Mouse (Mus musculus) intestine, embryonic 15.5 days (tissue): ENCODE measurements around the gene Ethe1. TPM values are rescaled to one million over a fixed set of nuclear protein-coding genes. Genes with fewer than 3 reads are reported as not detected.

Experiments used
- ATAC-seq: fragments of 200-750 bp; cut with Nextera tagmentation; 2 replicates; pipeline ENCODE4 v1.8.0; 2017; ENCODE audit warnings: moderate TSS enrichment, moderate library complexity
- H3K27ac ChIP-seq: fragments of 300-500 bp; sonication (generic); 2 replicates; pipeline ENCODE4 v1.5.1; 2015; ENCODE audit warnings: mild to moderate bottlenecking, inconsistent platforms
- H3K27me3 ChIP-seq: fragments of 300-500 bp; sonication (generic); replicated peaks from 2 replicates; pipeline ENCODE4 v1.6.1; 2015; ENCODE audit warnings: inconsistent platforms
- H3K36me3 ChIP-seq: fragments of 300-500 bp; sonication (generic); 2 replicates; pipeline ENCODE4 v1.6.1; 2015; ENCODE audit warnings: inconsistent platforms
- H3K4me1 ChIP-seq: fragments of 300-500 bp; sonication (generic); replicated peaks from 2 replicates; pipeline ENCODE4 v1.6.1; 2015; ENCODE audit warnings: inconsistent platforms
- H3K4me2 ChIP-seq: fragments of 300-500 bp; sonication (generic); replicated peaks from 2 replicates; pipeline ENCODE4 v1.6.1; 2015; ENCODE audit warnings: mild to moderate bottlenecking, inconsistent platforms
- H3K4me3 ChIP-seq: fragments of 300-500 bp; sonication (generic); replicated peaks from 2 replicates; pipeline ENCODE4 v1.5.1; 2015; ENCODE audit warnings: inconsistent platforms
- H3K9ac ChIP-seq: fragments of 300-500 bp; sonication (generic); 2 replicates; pipeline ENCODE4 v1.6.1; 2015; ENCODE audit warnings: inconsistent platforms
- H3K9me3 ChIP-seq: fragments of 300-500 bp; sonication (generic); 2 replicates; pipeline ENCODE4 v1.6.1; 2016; ENCODE audit warnings: inconsistent platforms
- WGBS: fragments of 180-500 bp; shearing (Covaris S2); methylation state at CpG from one replicate; pipeline ENCODE4 v1.1.7; 2015; 5-methylcytosine and 5-hydroxymethylcytosine counted together
- polyA plus RNA-seq: library from polyadenylated mRNA; unstranded; fragments of >200 nt; fragmentation: Nextera tagmentation; extraction: Ambion mirVana; gene quantifications from 2 replicates; pipeline ENCODE4 v1.2.1, GENCODE M21; 2015

The Ethe1 gene
- polyA plus RNA-seq, 1 experiment from 2014 or later = 36.7 TPM

DNA sequence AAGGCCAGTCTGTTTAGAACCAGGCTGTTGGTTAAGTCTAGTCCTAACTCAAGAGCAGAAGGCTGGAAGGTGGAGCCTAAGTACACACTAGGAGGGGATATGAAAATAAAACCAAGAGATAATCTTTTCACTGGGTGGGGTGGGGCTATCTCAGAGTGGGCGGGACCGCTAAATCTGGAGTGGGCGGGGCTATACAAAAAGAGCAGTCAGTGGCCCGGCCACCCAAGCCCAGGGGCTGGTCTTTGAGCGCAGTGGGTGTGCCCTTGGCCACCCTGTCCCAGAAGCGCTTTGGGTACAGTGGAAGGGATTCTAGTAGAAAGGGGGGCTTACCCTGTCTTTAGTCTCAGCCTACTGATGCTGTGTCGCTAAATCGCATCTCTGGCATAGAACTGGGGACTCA is 515 bp upstream of the Ethe1 start:
- WGBS = 8% methylated on average over 8 of the region's 8 CpGs
- peaks cover 23% of the 10 kb centered on the region for H3K27me3 ChIP-seq
- H3K4me1 ChIP-seq = peaks cover 18% of the 10 kb centered on the region
- H3K36me3 ChIP-seq = no peaks in the 10 kb centered on the region
- peak overlapping the region; percentile 51 for H3K4me3 ChIP-seq
- peak; percentile 75 for ATAC-seq
- H3K9me3 ChIP-seq = no peaks in the 10 kb centered on the region
- peak overlapping the region; percentile 87 for H3K4me2 ChIP-seq
- H3K9ac ChIP-seq = peak overlapping the region; percentile 60; the same call in 1 of the 2 replicates
- H3K27ac ChIP-seq = no peak overlapping the region

DNA sequence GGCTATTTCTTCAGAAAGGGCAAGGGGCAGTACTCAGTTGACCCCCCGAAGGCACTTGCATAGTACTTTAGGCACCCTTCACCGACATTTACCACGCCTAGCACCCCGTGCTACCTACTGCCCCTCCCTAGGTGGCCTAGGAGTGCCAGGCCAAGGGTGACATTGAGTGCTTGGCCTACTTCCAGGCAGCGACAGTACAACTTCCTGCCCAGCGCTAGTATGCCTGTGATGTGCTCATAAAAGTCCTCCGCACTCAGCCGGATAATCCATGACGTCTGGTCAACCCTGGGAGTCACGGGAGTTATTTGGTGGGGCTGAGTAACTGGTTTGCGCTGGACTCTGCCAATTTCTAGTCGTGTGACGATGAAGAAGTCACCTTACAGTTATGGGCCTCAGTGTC is 993 bp downstream of the Ethe1 start:
- no peak overlapping the region for H3K27ac ChIP-seq
- peaks cover 23% of the 10 kb centered on the region for H3K27me3 ChIP-seq
- 67% methylated on average over 13 of the region's 13 CpGs for WGBS
- H3K4me1 ChIP-seq = peaks cover 20% of the 10 kb centered on the region
- peak; percentile 52; the same call in 1 of the 2 replicates for ATAC-seq
- H3K9me3 ChIP-seq = no peaks in the 10 kb centered on the region
- H3K36me3 ChIP-seq = no peaks in the 10 kb centered on the region
- no peak overlapping the region for H3K4me3 ChIP-seq
- no peak overlapping the region for H3K9ac ChIP-seq
- no peak overlapping the region for H3K4me2 ChIP-seq

DNA sequence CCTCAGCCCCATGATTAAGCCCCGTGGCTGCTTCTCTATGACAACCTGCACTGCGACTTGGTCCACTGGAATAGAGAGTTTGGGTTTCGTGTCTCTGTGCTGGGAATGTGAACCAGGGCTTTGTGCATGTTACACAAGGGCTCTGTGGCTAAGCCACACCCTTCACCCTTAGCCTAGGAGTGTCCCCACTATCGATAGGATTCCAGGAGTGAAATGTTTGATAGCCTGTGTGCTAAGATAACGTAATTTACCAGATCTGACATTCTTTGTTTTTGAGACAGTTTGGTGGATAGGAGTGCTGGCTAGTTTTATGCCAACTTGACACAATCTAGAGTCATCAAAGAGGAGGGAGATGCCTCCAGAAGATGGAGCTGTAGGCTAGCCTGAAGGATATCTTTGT is 4.4 kb downstream of the Ethe1 start:
- Histone ChIP-seq H3K4me3 (no peak overlapping the region), H3K4me1 (peaks cover 34% of the 10 kb centered on the region), H3K9me3 (no peaks in the 10 kb centered on the region), H3K4me2 (no peak overlapping the region), H3K9ac (no peak overlapping the region), H3K27ac (no peak overlapping the region), H3K36me3 (no peaks in the 10 kb centered on the region), H3K27me3 (no peaks in the 10 kb centered on the region)
- no peak for ATAC-seq
- 56% methylated on average over 5 of the region's 5 CpGs for WGBS

DNA sequence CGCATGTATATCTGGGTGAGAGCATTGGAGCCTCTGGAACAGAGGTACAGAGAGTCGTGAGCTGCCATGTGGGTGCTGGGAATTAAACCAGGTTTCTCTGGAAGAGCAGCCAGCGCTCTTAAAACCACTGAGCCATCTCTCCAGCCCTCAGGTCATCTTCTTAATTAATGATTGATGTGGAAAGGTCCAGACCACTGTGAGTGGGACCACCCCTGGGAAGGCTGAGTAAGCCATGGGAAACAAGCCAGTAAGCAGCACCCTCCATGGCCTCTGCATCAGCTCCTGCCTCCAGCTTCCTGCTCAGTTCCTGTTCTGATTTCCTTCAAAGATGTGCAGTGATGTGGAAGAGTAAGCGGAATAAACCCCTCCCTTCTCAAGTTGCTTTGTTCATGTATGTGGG is 4.8 kb downstream of the Ethe1 start:
- 63% methylated on average over 4 of the region's 4 CpGs for WGBS
- H3K36me3 ChIP-seq = no peaks in the 10 kb centered on the region
- H3K27ac ChIP-seq = no peak overlapping the region
- H3K27me3 ChIP-seq = no peaks in the 10 kb centered on the region
- peaks cover 30% of the 10 kb centered on the region for H3K4me1 ChIP-seq
- H3K4me3 ChIP-seq = no peak overlapping the region
- no peak overlapping the region for H3K9ac ChIP-seq
- ATAC-seq = no peak
- H3K4me2 ChIP-seq = no peak overlapping the region
- H3K9me3 ChIP-seq = no peaks in the 10 kb centered on the region

DNA sequence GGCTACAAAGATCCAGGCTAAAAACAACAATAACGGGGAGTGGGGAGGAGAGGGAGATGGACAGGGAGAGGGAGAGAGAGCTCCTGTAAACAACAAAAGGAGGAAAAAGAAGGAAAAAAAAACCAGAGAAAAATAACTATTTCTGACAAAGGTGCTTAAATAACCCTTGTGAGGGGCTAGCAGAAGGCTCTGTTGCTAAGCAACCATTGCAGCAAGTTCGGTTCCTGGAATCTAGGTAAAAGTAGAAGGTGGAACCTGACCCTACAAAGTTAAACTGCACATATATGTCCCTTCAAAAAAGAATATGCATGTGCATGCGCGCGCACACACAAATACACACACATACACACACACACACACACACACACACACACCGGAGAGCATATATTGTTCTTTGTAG is 5.4 kb downstream of the Ethe1 start:
- Histone ChIP-seq H3K27me3 (no peaks in the 10 kb centered on the region), H3K4me2 (no peak overlapping the region), H3K4me3 (no peak overlapping the region), H3K9me3 (no peaks in the 10 kb centered on the region), H3K27ac (no peak overlapping the region), H3K4me1 (peaks cover 24% of the 10 kb centered on the region), H3K9ac (no peak overlapping the region), H3K36me3 (no peaks in the 10 kb centered on the region)
- WGBS = 74% methylated on average over 6 of the region's 6 CpGs
- ATAC-seq = no peak

DNA sequence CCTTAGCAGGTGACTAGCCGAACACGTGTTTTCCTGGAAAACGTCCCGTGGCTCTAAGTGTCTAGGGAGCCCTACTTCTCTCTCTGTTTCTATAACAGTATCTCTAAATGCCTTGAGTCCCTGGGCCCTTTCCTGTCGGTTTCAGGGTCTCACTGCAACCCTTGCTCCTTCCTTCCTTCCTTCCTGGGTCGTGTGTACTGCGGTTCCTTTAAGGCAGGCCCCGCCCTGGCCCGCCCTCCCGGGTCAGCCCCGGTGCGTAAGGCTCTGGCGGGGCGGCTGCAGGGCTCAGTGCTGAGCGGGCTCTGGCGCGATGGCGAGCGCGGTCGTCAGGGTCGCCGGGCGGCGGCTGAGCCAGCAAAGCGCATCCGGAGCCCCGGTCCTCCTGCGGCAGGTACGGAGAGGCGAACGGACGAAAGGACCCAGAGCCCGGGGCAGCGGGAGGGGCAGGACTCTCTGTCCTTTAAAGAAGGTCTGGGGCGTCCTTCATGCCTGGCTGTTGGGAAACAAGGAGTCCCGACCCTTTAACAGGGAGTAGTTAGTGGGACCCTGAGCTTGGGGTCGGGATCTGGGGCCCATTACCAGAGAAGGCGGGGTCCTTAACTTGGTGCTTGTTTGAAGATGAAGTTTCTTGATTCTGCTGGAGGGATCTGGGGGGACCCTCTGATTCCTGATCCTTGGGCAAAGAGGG is 6.4 kb downstream of the Ethe1 start:
- Histone ChIP-seq H3K9me3 (no peaks in the 10 kb centered on the region), H3K36me3 (no peaks in the 10 kb centered on the region), H3K27ac (no peak overlapping the region), H3K4me3 (peak overlapping the region; percentile 56), H3K4me1 (peaks cover 19% of the 10 kb centered on the region), H3K4me2 (peak overlapping the region; percentile 80), H3K27me3 (no peaks in the 10 kb centered on the region), H3K9ac (peak overlapping the region; percentile 53)
- WGBS = 2% methylated on average over 39 of the region's 39 CpGs
- peak; percentile 95 for ATAC-seq

DNA sequence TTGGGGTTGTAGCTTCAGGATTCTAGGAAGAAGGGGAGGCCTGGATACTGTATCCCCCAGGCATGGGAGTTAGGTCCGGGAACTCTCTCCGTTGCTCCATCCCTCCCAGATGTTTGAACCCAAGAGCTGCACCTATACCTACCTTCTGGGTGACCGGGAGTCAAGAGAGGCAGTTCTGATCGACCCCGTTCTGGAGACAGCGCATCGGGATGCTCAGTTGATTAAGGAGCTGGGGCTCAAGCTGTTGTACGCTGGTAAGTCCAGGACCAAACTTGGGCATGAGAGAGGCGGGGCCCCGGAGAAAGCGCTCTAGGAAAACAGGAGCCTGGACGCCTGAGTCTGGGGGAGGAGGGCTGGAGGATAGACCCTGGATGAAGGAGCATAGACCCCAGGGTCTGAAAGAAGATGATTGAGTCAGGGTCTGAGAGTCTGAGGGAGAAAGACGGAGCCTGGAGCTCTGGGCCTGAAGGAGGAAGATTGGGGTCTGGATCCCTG is 7.0 kb downstream of the Ethe1 start:
- Histone ChIP-seq H3K4me2 (peak overlapping the region; percentile 80), H3K27ac (no peak overlapping the region), H3K4me3 (peak overlapping the region; percentile 56), H3K9me3 (no peaks in the 10 kb centered on the region), H3K4me1 (peaks cover 19% of the 10 kb centered on the region), H3K9ac (peak overlapping the region; percentile 53), H3K27me3 (no peaks in the 10 kb centered on the region), H3K36me3 (no peaks in the 10 kb centered on the region)
- 5% methylated on average over 13 of the region's 13 CpGs for WGBS
- no peak for ATAC-seq

DNA sequence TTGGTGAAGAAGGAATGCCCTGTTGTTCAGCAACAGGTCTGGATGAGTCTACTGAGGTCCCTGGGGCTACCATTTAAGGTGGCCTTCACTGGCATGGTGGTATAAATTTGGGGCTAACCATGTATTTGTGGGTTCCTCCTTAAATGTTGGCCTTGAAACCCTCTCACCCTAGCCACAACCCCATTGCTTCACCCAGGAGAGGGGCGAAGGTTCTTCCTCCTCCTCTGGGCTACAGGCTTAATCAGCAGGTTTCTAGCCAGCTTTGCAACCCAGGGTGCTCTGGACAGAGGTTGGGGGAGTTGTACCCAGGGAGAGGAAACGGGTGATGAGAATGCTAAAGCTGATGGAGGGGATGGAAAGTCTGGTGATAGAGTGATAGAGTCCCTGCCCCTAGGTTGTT is 8.1 kb downstream of the Ethe1 start:
- WGBS = 63% methylated on average over 2 of the region's 2 CpGs
- Histone ChIP-seq H3K27ac (no peak overlapping the region), H3K36me3 (no peaks in the 10 kb centered on the region), H3K9me3 (no peaks in the 10 kb centered on the region), H3K9ac (no peak overlapping the region), H3K4me1 (peaks cover 19% of the 10 kb centered on the region), H3K4me2 (peak overlapping the region; percentile 80), H3K27me3 (no peaks in the 10 kb centered on the region), H3K4me3 (no peak overlapping the region)
- ATAC-seq = no peak

DNA sequence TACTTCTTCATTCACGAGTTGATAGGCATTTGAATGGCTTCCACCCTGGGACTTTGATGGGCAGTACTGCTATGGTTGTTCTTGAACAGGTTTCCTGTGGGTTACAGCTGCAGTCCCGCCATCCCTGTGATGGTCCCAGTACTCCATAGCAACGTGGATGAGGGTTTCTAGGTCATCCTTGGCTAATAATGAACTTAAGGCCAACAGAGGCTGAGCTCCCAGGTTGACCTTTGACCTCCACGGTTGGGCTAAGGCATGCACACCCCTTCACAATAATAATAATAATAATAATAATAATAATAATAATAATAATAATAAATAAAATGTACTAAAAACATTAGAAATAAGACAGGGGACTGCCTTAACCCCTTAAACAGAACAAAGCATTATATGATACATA is 10.8 kb downstream of the Ethe1 start:
- no peaks in the 10 kb centered on the region for H3K27me3 ChIP-seq
- H3K4me1 ChIP-seq = peaks cover 19% of the 10 kb centered on the region
- no peak overlapping the region for H3K4me3 ChIP-seq
- H3K36me3 ChIP-seq = no peaks in the 10 kb centered on the region
- H3K9ac ChIP-seq = no peak overlapping the region
- 64% methylated on average over 4 of the region's 4 CpGs for whole genome bisulfite sequencing
- no peak for ATAC-seq
- no peak overlapping the region for H3K27ac ChIP-seq
- no peak overlapping the region for H3K4me2 ChIP-seq
- no peaks in the 10 kb centered on the region for H3K9me3 ChIP-seq

DNA sequence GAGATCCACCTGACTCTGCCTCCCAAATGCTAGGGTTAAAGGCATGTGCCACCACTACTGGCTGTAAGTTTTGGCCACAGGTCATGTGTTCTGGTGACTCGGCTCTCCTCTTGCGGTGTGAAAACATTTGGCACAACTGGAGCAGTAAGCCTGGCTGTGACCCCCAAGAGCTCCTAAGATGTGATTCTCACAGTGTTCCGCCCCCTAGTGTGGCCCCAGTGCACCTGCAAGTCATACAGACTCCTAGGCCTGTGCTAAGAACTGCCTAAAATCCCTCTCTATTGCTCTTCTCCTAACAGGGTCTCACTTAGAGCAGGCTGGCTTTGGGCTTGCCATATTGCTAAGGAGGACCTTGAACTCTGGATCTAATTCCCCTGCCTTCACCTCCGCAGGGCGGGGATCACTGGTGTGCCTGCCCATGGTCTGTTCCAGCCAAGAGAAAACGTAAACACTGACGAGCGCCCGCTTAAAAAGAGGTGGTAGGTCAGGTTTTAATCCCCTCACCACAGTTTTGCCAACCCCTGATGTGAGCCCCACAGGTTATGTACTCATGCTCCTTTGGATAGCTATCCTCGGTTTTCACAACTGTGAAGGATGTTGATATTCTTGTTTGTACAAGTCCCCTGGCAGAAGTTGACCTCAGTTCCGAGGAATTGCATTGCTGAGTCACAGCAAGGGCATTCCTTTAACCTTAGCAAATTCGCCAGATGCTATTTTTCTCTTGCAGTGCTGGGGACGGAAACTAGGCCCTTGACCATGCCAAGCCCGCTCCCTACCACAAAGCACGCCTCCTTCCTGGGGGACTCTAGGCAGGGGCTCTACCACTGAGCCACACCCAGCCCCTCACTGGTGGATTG is 12.1 kb downstream of the Ethe1 start:
- no peak overlapping the region for H3K4me2 ChIP-seq
- H3K9me3 ChIP-seq = no peaks in the 10 kb centered on the region
- H3K27ac ChIP-seq = no peak overlapping the region
- 65% methylated on average over 15 of the region's 15 CpGs for WGBS
- peaks cover 12% of the 10 kb centered on the region for H3K4me1 ChIP-seq
- no peak overlapping the region for H3K9ac ChIP-seq
- ATAC-seq = peak; percentile 23; the same call in 1 of the 2 replicates
- H3K27me3 ChIP-seq = no peaks in the 10 kb centered on the region
- 0 out of 2 replicates have a peak, but pooled peaks cover 3% of the 10 kb centered on the region for H3K36me3 ChIP-seq
- H3K4me3 ChIP-seq = no peak overlapping the region

DNA sequence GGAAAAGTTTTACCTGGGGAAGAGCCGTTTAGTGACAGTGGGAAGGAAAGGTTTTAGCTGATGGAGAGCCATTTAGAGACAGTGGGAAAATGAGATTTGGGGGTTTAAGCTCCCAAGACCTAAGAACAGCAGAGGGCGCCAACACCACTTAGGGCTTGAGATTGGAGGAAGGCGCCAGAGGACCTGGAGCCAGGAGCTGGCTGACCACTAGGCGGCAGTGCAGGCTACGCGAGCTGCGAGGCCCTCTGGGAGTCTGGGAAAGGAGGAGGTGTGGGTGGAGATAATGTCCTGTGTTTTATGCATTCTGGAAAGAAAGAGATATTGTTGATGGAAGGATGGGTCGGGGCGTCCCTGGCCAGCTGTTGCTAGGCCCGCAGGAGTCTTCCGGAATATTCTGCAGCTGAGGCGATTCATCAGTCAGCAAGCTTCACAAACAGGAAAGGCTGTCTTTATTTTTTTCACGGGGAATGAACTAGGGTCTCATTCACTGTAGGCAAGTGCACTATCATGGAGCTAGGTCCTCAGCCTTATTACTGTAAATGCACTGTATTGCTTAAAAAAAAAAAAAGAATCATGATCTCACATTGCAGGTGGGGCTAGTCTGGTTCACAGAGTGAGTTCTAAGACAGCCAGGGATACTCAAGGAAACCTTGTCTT is 13.7 kb downstream of the Ethe1 start:
- H3K4me2 ChIP-seq = peak overlapping the region; percentile 41
- H3K27me3 ChIP-seq = no peaks in the 10 kb centered on the region
- H3K4me1 ChIP-seq = no peaks in the 10 kb centered on the region
- no peak overlapping the region for H3K27ac ChIP-seq
- no peak overlapping the region for H3K4me3 ChIP-seq
- ATAC-seq = peak; percentile 90
- 4% methylated on average over 13 of the region's 13 CpGs for WGBS
- H3K36me3 ChIP-seq = 0 out of 2 replicates have a peak, but pooled peaks cover 3% of the 10 kb centered on the region
- no peak overlapping the region for H3K9ac ChIP-seq
- H3K9me3 ChIP-seq = no peaks in the 10 kb centered on the region

DNA sequence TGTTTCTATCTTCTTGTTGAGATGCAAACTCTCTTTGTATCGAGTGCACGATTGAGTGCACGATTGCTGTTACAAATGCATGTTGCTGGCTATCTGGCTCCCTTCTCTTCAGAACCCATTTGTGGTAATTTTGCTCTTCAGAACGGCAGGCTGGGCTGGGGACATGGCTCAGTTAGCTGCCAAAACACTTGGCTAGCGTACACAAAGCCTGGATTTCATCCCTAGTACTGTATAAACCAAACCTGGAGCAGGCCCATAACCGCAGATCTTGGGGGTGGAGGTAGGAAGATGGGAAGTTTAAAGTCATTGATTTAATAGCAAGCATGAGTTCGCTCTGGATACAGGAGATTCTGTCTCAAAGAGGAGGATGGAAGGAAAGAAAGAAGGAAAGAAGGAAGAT is 18.2 kb downstream of the Ethe1 start:
- H3K4me1 ChIP-seq = peaks cover 6% of the 10 kb centered on the region
- no peak overlapping the region for H3K27ac ChIP-seq
- H3K4me2 ChIP-seq = no peak overlapping the region
- peaks cover 5% of the 10 kb centered on the region for H3K27me3 ChIP-seq
- no peak overlapping the region for H3K4me3 ChIP-seq
- WGBS = 79% methylated on average over 7 of the region's 7 CpGs
- H3K9me3 ChIP-seq = no peaks in the 10 kb centered on the region
- H3K36me3 ChIP-seq = 0 out of 2 replicates have a peak, but pooled peaks cover 3% of the 10 kb centered on the region
- H3K9ac ChIP-seq = no peak overlapping the region
- no peak for ATAC-seq
